Mouse (Mus musculus): ENCODE results near the gene Gm29735.
A peak's percentile ranks its signal among the peaks of the same experiment; 100 is the strongest.
"Not testable (repeated sequence)": the region's sequence is repeated elsewhere in the genome, so short reads cannot be mapped to it uniquely, and the experiment has no call there.

The Gm29735 gene

GRCm38 (mm10) chr7:142157013-142157412, at the start of gene Gm29735:
TSS of gene Gm29735 (minus strand) at chr7:142157113.
- DNase-seq = not testable (repeated sequence)

DNA sequence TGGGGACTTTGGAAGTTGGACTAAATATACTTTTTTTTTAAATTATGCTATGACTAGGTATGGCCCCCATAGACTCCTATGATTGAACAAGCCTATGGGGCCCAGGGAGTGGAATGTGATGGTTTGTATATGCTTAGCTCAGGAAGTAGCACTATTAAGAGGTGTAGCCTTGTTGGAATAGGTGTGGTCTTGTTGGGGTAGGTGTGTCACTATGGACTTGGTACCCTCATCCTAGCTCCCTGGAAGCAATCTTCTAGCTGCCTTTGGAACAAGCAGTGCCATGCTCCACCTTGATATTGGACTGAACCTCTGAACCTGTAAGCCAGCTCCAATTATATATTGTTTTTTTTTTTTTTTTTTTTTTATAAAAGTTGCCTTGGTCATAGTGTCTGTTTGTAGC, 48.6 kb upstream of the Gm29735 start:
- no peak for DNase-seq

- DNase-seq = no peak
Observed at GRCm38 (mm10) chr7:142201064-142201463, 44.2 kb upstream of the Gm29735 start, which contains the start of gene Krtap5-3. TSS of gene Krtap5-3 (plus strand) at chr7:142201364.

- no peak for DNase-seq
Observed at GRCm38 (mm10) chr7:142198748-142199147, 41.8 kb upstream of the Gm29735 start.

DNA sequence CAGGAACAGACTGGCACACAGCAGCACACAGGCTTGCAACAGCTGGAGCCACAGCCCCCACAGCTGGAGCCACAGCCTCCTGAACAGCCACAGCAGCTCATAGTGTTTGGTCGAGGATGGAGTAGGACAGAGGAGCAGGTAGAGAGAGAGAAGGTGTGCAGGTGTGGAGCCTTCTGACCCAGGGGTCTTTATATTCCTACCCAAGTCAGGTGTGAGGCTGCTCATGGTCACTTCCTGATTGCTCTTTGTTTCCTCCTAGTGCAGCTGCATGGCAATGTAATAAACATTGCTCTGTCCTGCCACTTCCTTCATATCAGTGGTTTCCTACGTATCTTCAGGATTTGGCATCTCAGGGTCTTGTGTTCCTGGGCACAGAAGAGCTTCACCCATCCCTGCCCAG, 33.4 kb upstream of the Gm29735 start, which contains the start of gene Gm10153:
TSS of gene Gm10153 (minus strand) at position 101 of the 400 bp plus-strand sequence.
- no peak for DNase-seq

DNA sequence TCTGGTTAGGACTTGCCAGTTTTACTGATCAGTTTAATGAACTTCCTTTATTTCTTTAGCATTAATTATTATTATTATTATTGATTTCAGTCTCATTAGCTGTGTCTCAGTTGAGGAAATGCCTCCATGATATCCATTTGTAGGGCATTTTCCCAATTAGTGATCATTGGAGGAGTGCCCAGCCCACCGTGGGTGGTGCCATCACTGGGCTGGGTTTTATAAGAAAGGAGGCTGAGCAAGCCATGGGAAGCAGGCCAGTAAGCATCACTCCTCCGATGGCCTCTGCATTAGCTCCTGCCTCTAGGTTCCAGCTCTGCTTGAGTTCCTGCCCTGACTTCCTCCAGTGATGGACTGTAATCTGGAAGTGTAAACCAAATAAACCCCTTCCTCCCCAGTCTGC, 31.2 kb upstream of the Gm29735 start:
- DNase-seq = no peak

DNA sequence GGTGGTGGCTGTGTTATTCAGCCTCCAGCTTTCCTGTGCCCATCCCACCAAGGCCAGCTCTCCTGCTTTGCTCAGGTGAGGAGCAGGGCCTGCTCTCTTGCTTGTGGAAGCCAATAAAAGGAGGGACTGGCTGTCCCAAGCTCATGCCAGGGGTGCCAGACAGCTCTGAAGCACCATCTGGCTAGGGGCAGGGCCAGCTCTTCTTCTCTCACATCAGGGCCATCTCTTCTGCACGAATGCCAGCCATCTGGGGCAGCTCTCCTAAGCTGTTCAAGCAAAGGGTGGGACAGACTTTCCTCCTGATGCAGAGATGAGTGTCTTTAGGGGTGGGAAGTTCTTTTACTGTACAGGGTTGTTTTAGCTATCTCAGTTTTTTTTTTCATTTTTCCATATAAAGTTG, 24.1 kb upstream of the Gm29735 start:
- no peak for DNase-seq

- DNase-seq = peak; percentile 10
Observed at GRCm38 (mm10) chr7:142178685-142179084, 21.8 kb upstream of the Gm29735 start.

DNA sequence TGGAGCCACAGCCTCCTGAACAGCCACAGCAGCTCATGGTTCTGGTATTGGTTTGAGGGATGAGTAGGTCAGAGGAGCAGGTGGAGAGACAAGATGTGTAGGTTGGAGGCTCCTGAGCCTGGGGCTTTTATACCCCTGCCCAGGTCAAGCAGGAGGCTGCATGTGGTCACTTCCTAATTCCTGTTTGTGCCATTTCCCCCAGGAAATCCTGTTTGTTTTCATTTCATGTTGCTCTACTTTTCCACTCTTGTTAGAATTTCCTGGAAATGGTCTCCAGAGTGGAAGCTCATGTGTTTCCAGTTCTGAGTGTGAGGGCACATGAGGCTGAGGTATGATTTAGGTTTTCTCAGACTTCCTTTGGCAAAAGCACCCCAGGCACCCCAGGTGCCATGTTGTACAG, 19.0 kb upstream of the Gm29735 start, which contains the start of gene Krtap5-2:
TSS of gene Krtap5-2 (minus strand) at position 101 of the 400 bp plus-strand sequence.
- not testable (repeated sequence) for DNase-seq

GRCm38 (mm10) chr7:142169836-142170235, 12.9 kb upstream of the Gm29735 start:
- no peak for DNase-seq

DNA sequence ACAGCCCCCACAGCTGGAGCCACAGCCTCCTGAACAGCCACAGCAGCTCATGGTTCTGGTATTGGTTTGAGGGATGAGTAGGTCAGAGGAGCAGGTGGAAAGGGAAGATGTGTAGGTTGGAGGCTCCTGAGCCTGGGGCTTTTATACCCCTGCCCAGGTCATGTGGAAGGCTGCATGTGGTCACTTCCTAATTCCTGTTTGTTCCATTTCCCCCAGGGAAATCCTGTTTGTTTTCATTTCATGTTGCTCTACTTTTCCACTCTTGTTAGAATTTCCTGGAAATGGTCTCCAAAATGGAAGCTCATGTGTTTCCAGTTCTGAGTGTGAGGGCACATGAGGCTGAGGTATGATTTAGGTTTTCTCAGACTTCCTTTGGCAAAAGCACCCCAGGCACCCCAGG, 8.7 kb upstream of the Gm29735 start, which contains the start of gene Gm4553:
TSS of gene Gm4553 (minus strand) at position 101 of the 400 bp plus-strand sequence.
- not testable (repeated sequence) for DNase-seq

- no peak for DNase-seq
Observed at GRCm38 (mm10) chr7:142159366-142159765, 2.5 kb upstream of the Gm29735 start.

- DNase-seq = no peak
Observed at GRCm38 (mm10) chr7:142155308-142155707, 1.6 kb downstream of the Gm29735 start.

DNA sequence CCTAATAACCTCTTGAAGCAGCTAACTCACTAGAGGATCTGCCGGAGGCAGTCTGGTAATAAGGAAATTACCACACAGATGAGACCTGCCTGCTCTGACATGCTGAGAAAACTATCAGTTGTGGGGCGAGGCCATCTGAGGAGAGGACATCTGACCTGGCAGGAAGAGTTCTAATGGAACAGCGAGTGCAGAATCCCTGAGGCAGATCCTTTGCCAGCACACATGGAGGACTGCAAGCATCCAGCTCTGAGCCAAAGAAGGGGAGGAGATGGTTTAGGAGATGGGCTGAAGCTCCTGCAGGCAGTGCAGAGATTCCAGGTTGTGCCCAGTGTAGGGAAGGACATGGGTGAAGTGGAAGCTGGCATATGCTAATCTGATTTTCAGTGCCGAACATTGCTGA, 4.7 kb downstream of the Gm29735 start:
- DNase-seq = no peak

- no peak for DNase-seq
Observed at GRCm38 (mm10) chr7:142148633-142149032, 8.3 kb downstream of the Gm29735 start.

DNA sequence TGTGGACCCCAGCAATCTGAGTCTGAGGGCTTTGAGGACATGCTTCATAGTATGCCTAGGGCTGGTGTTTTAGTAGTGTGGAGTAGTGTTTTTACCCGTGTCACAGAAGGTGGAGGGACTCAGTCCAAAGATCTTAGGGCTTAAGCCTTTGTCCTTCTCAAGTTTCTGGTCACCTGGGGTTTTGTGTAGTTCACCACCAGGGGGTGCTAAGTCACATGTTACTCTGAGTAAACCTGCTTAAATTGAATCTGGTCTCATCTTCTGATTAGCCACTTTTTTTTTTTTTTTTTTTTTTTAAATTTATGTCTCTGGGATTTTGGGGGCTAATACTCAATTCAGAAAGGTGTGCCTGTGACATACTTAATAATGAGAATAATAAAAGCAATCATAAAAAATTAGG, 10.9 kb downstream of the Gm29735 start:
- peak; percentile 25 for DNase-seq

DNA sequence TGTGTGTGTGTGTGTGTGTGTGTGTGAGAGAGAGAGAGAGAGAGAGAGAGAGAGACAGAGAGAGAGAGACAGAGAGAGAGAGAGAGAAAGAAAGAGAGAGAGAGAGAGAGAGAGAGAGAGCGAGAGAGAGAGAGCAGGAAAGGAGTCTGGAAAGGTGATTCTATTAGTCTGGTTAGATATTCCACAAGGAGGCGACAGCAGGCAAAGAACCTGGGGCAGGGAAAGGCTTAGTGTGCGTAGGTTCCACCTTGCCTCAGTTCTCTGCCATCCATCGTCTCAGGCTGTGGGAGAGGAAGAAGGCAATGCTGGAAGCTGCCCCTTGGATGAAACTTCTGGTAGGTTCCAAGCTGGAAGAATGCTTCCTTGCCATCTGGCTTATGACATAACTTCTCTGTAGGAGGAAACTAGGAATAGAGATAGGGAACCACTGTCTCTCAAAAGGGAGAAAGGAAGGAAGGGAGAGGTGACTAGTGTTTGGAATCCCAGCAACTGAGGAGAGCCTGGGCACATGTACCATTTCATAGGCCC, 11.4 kb downstream of the Gm29735 start:
- no peak for DNase-seq

- DNase-seq = no peak
Observed at GRCm38 (mm10) chr7:142144507-142144906, 12.4 kb downstream of the Gm29735 start, which contains the start of gene Gm45337. TSS of gene Gm45337 (minus strand) at chr7:142144607.

- DNase-seq = not testable (repeated sequence)
Observed at GRCm38 (mm10) chr7:142143506-142144010, 13.4 kb downstream of the Gm29735 start.

GRCm38 (mm10) chr7:142140696-142141095, 16.2 kb downstream of the Gm29735 start:
- no peak for DNase-seq

GRCm38 (mm10) chr7:142135934-142136333, 21.0 kb downstream of the Gm29735 start, which contains the start of gene Gm39115:
TSS of gene Gm39115 (minus strand) at chr7:142136034.
- not testable (repeated sequence) for DNase-seq

- peak; percentile 45 for DNase-seq
Observed at GRCm38 (mm10) chr7:142134206-142134995, 22.5 kb downstream of the Gm29735 start.

GRCm38 (mm10) chr7:142128843-142129242, 28.1 kb downstream of the Gm29735 start:
- no peak for DNase-seq

DNA sequence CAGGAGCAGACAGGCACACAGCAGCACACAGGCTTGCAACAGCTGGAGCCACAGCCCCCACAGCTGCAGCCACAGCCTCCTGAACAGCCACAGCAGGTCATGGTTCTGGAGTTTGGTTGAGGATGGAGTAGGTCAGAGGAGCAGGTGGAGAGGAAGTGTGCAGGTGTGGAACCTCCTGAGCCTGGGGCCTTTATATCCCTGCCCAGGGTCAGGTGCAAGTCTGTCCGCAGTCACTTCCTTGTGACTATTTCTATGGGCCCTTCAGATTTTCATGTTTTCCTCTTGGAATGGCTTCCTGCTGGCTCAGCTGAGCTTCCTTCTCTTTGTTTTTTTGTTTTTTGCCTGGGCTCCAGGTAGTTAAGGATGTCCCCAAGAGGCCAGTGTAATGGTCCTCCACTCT, 36.3 kb downstream of the Gm29735 start, which contains the start of gene Gm45618:
TSS of gene Gm45618 (minus strand) at position 101 of the 400 bp plus-strand sequence.
- not testable (repeated sequence) for DNase-seq

Data from right cerebral cortex, postnatal 14 days (tissue).